Mouse (Mus musculus) lung, postnatal 36 days (tissue): ENCODE measurements around the gene 1500011B03Rik.

ENCODE experiments used
- DNase-seq: peaks from one replicate; pipeline ENCODE4 v3.0.0; 2022; ENCODE audit warnings: mixed read lengths

Gene 1500011B03Rik

GRCm38 (mm10) chr5:114808385-114808784, 14.9 kb downstream of the 1500011B03Rik start:
- DNase-seq, result no peak

GRCm38 (mm10) chr5:114807893-114808292, 15.4 kb downstream of the 1500011B03Rik start:
- DNase-seq, result no peak

GRCm38 (mm10) chr5:114807468-114807867, 15.8 kb downstream of the 1500011B03Rik start:
- no peak for DNase-seq

GRCm38 (mm10) chr5:114807063-114807462, 16.2 kb downstream of the 1500011B03Rik start:
- DNase-seq, result no peak

- no peak for DNase-seq
Measured at GRCm38 (mm10) chr5:114806636-114807035, 16.6 kb downstream of the 1500011B03Rik start.

- DNase-seq, result peak; percentile 64
Measured at GRCm38 (mm10) chr5:114805436-114806350, 17.6 kb downstream of the 1500011B03Rik start.

GRCm38 (mm10) chr5:114804958-114805357, 18.3 kb downstream of the 1500011B03Rik start:
- DNase-seq, result peak; percentile 82

GRCm38 (mm10) chr5:114804335-114804734, 18.9 kb downstream of the 1500011B03Rik start:
- no peak for DNase-seq

GRCm38 (mm10) chr5:114803231-114803630, 20.0 kb downstream of the 1500011B03Rik start:
- DNase-seq, result no peak

GRCm38 (mm10) chr5:114801841-114802240, 21.4 kb downstream of the 1500011B03Rik start:
- no peak for DNase-seq

- no peak for DNase-seq
Measured at GRCm38 (mm10) chr5:114801049-114801448, 22.2 kb downstream of the 1500011B03Rik start.

GRCm38 (mm10) chr5:114799848-114800247, 23.4 kb downstream of the 1500011B03Rik start:
- DNase-seq, result no peak

GRCm38 (mm10) chr5:114797253-114797652, 26.0 kb downstream of the 1500011B03Rik start:
- DNase-seq, result no peak

GRCm38 (mm10) chr5:114796299-114797012, 26.8 kb downstream of the 1500011B03Rik start:
- DNase-seq, result no peak

GRCm38 (mm10) chr5:114795653-114796052, 27.6 kb downstream of the 1500011B03Rik start:
- no peak for DNase-seq

- peak; percentile 68 for DNase-seq
Measured at GRCm38 (mm10) chr5:114795231-114795630, 28.0 kb downstream of the 1500011B03Rik start.

GRCm38 (mm10) chr5:114794609-114795008, 28.7 kb downstream of the 1500011B03Rik start:
- DNase-seq, result peak; percentile 80

- DNase-seq, result peak; percentile 95
Measured at GRCm38 (mm10) chr5:114793317-114793716, 30.0 kb downstream of the 1500011B03Rik start.

- DNase-seq, result no peak
Measured at GRCm38 (mm10) chr5:114785196-114785595, 38.1 kb downstream of the 1500011B03Rik start.

- DNase-seq, result peak; percentile 84
Measured at GRCm38 (mm10) chr5:114784622-114785165, 38.6 kb downstream of the 1500011B03Rik start.

- peak; percentile 48 for DNase-seq
Measured at GRCm38 (mm10) chr5:114783405-114784163, 39.7 kb downstream of the 1500011B03Rik start.

GRCm38 (mm10) chr5:114782991-114783390, 40.3 kb downstream of the 1500011B03Rik start:
- no peak for DNase-seq

GRCm38 (mm10) chr5:114780912-114781311, 42.4 kb downstream of the 1500011B03Rik start:
- DNase-seq, result no peak
